Mouse (Mus musculus): ENCODE measurements around the gene Bmi1. TPM values are rescaled to one million over a fixed set of nuclear protein-coding genes. Genes with fewer than 3 reads are reported as not detected.

Gene Bmi1
- total RNA-seq (2021) = 10 to 100 TPM; 66.4 to 70.2 TPM

DNA sequence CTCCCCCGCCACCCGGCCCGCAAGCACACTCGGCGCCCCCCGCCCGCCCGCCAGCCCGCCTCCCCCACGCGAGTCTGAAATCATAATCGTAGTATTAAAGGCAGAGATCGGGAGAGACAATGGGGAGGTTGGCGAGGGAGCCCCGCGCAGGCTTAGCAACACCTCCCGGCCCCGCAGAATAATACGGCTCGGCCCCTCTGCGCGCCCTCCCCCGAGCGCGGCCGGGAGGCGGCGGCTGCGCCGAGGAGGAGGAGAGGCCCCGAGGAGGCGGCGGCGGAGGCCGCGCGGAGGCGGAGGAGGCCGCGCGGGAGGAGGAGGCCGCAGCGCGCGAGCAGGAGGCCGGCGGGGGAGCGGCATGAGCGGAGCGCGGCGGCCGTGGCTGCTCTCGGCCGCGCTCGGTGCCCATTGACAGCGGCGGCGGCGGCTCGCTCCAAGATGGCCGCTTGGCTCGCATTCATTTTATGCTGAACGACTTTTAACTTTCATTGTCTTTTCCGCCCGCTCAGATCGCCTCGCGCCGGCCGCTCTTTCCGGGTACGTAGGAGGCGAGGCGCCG is at the start of gene Bmi1:
Gene Bmi1, plus strand, starts transcription at position 83 of the 556 bp plus-strand sequence.
- peak; percentile 78 to 82 for DNase-seq
- intact Hi-C loops (cut with DNase I) = loop anchor here (2.0 to 5.0 kb wide), 5 partner anchors 90 to 630 kb away; partner anchors contain the start of genes Dnajc1 and Skida1

DNA sequence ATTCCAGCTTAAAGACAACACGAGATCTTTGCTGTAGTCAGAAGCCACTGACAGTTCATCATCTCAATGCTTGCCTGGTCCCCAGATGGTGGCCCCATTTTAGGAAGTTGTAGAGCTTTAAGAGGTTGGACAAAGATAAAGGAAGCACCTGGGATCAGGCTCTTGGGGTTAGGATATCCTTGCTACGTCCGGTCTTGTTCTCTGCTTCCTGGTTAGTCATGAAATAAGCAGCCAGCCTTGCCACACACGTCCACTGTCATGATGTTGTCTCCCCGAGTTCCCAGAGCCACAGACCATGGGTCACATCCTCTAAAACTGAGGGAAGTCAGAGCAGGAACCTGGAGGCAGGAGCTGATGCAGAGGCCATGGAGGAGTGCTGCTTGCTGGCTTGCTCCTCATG is 46.3 kb upstream of the Bmi1 start:
- DNase-seq = no peak
- intact Hi-C loops (cut with DNase I) = no loop called here

DNA sequence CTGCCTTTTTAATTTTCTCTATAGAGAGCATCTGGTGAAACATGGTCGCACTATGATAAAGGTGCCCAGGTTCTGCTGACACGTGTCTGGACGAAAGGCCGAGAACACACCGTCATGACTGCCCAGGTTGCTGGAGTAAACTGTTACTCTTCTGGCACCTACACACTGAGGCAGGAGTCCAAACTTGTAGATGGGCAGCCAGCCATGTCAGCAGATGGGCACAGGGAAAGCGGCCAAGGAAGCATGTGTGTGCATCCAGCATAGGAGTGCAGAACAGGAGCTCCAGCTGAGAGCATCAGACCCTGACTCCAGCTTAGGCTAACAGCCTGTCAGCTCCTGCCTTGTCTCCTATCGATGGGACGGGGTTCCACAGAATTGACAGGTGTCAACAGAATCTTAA is 41.8 kb upstream of the Bmi1 start:
- peak; percentile 66 to 68 for DNase-seq
- intact Hi-C loops (cut with DNase I) = no loop called here

DNA sequence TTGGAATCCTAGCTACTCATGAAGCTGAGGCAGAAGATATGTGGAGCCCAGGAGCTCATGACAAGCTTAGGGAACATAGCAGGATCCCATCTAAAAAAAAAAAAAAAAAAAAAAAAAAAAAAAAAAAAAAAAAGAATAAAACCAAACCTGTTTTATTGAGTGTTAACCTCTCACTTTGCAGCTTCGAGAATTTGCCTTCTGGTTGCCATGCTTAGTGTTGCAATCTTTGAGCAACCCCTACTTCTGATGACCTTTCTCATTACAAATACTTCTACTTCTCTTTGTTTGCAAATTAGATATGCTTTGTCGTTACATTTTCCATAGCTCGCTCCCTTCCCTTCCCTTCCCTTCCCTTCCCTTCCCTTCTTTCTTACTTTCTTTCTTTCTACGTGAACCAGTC is 28.3 kb upstream of the Bmi1 start:
- intact Hi-C loops (cut with DNase I) = no loop called here
- DNase-seq = no peak

DNA sequence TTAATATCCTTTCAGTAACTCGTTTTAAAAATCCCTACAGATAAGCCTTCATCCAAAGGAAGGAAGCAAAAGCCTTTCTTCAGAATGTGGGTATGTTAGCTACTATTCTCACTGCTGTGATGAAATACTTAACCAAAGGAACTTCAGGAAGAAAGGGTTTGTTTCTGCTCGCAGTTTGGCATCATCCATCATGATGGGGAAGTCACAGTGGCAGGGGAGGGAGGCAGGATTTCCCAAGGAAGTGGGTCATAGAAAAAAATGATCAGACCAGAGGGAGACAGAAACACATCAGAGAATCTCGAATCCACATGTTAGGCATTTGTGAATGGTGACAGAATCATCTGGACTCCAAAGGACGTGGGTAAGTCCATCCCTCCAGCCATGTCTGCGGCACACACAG is 22.0 kb upstream of the Bmi1 start:
- no peak for DNase-seq
- intact Hi-C loops (cut with DNase I) = no loop called here

DNA sequence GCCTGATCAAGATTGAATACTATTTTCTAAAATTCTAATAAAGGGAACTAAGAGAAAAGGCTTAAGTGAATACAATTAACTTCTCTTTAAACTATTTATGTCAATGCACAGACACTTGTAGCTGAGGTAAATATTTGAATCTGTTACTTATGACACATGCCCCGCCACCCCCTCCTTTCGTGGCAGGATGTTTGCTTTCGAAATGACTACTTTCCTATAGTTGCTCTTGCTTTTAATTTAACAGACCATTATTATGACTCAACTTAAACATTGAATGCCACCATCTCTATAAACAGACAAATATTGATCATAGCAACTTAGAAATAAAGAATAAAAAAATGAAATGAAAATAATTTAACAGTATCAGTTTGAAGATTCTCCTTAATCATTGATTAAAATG is 12.8 kb upstream of the Bmi1 start:
- no peak for DNase-seq
- intact Hi-C loops (cut with DNase I) = no loop called here

DNA sequence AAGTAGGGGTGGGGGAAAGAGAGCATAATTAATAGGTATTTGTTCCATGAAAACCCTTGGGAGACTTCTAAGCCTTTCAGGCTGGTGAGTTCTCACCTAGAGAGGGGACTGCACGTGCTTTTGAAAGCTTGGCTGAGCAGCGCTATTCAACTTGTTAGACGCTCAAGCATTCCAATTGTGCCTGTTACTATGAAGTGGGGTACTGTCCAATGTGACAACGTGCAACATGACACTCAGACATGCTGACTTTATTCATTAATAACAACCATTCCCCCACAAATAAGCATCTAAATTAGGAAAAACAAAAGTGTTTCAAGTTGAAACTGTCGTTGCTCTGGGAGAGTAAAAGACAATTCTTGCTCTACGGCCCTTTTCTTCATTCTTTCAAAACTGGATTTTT is 5.8 kb upstream of the Bmi1 start:
- intact Hi-C loops (cut with DNase I) = loop anchor here (5.0 kb wide), 1 partner anchor 64 kb away; no protein-coding TSS in a partner anchor

DNA sequence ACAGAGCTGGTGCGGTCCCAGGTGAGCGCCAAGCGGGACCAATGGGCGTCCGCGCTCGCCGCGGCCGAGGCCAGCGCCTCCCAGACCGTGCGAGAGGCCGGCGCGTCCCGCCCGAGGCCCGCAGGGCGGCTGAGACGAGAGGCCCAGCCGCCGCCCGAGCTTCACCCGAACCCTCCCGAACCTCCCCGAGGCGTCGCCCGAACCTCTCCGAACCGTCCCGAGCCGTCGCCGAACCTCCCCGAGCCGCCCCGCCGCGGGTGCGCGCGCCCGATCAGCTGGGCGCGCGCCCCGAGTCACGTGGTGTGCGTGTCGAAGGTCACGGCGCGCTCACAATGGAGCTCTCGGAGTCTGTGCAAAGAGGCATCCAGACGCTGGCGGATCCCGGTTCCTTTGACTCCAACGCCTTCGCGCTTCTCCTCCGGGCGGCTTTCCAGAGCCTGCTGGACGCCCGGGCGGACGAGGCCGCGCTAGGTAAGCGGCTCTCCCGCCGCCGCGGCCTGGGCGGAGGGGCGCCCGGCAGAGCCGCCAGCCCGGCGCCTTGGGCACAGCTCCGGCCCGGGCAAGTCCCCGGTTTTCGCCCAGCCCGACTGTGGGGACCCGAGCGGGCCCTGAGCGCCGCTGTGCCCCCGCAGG is 4.6 kb upstream of the Bmi1 start, which contains the start of gene Commd3:
Gene Commd3, plus strand, starts transcription at position 252 of the 633 bp plus-strand sequence.
- intact Hi-C loops (cut with DNase I) = loop anchor here (2.0 to 5.0 kb wide), 2 partner anchors 65 to 85 kb away; no protein-coding TSS in a partner anchor
- peak; percentile 96 to 98 for DNase-seq

More for the DNA sequence above, 5.8 kb upstream of the Bmi1 start:
- DNase-seq = no peak

DNA sequence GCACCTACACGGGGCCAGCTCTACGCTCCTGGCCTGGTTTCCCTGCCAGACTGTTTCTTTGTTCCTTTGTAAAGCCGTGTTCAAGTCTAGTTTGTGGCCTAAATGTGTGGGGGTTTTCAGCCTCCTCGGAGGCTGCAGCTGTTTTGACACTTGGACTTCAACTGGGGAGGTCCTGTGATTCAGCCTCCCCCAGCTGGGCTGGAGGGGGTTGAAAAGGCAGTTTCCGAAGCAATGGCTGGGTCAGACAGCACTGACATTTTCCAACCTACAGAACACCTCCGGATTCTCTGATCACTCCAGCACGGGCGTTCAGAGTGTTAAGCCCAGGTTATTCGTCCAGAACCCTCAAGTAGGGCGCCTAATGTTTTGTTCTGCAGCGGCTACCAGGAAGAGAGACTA is 4.1 kb upstream of the Bmi1 start:
- DNase-seq = no peak

DNA sequence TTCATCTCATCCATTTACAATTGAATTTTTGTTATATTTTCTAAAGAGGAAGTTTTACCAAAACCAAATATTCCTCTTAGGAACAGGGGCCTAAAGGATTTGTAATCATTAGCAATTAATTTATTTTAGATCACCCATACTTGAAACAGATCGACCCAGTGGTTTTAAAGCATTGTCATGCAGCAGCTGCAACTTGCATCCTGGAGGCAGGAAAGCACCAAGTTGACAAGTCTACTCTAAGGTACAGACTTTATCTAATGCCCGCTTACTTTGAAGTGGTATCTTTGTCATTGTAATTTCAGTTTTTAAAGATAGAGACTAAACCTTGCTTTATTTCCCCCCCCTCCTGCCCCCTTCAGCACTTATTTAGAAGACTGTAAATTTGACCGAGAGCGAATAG is 3.1 kb upstream of the Bmi1 start:
- intact Hi-C loops (cut with DNase I) = loop anchor here (2.0 to 5.0 kb wide), 2 partner anchors 66 to 87 kb away; no protein-coding TSS in a partner anchor
- no peak for DNase-seq

More for the DNA sequence above, 4.1 kb upstream of the Bmi1 start:
- intact Hi-C loops (cut with DNase I) = loop anchor here (2.0 to 5.0 kb wide), 2 partner anchors 65 to 86 kb away; no protein-coding TSS in a partner anchor

DNA sequence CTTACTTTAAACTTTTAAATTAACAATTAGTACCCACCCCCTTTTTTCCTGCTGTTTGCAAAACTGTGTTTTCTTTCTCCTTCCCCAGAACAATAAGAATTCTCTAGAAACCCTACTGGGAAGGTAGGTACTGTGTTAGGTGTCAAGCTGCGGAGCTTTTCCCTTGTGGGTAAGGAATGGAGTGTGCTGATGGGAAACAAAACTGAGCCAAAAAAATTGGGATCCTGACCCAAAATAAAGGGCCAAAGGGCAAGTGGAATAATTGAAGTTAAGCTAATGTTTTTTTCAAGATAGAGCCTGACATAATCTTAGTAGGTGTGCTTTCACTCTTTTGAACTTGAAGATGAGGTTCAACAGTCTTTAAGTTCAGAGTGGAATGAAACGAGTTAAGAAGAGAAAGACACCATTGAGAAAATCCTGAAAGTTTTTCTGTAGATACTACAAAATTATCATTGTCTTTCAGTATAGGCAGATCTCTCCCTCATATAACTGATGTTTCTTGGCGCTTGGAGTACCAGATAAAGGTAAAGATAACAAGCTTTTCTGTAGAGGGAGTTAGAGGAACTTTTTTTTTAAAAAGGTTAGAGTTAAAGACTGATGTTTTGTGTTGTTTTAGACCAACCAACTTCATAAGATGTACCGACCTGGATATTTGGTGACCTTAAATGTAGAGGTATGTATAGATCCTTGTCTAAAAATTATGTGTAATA is 2.5 kb upstream of the Bmi1 start:
- intact Hi-C loops (cut with DNase I) = loop anchor here (5.0 kb wide), 1 partner anchor 67 kb away; no protein-coding TSS in a partner anchor
- DNase-seq = no peak

DNA sequence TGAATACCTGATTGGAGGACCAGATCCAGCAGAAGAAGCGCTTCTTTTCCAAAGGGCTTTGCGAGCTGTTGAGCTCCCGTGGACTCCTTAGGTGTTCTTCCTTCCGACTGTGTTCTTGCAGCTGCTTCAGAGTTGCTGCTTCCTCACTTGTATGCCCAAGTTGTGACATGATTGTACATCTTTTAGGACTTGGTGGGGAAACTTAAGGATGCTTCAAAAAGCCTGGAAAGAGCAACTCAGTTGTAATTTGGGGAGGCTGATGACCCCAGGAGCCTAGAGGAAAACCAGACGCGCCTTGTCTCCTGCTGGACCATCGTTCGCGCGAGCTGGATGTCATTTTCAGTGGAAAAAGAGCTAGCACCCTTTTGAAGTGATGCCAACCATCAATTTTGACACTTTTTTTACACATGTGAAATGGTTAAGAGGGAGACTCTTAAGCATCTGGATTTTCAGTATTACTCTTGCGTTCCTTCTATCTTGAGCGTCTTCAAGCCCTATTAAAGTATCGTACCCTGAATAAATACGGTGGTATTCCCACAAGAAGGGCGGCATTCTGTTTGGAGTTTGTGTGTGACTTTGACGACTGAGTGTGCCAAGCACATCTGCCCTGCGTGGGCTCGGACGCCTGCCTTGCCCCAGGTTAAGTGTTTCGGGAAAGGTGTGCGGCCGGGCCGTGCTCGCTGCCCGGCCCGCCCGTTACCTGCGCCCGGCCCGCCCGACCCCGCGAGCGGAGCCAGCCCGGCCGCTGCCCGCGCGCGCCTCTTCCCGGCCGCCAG is 949 bp upstream of the Bmi1 start:
- DNase-seq = no peak
- intact Hi-C loops (cut with DNase I) = loop anchor here (2.0 to 5.0 kb wide), 5 partner anchors 91 to 629 kb away; partner anchors contain the start of genes Dnajc1 and Skida1

DNA sequence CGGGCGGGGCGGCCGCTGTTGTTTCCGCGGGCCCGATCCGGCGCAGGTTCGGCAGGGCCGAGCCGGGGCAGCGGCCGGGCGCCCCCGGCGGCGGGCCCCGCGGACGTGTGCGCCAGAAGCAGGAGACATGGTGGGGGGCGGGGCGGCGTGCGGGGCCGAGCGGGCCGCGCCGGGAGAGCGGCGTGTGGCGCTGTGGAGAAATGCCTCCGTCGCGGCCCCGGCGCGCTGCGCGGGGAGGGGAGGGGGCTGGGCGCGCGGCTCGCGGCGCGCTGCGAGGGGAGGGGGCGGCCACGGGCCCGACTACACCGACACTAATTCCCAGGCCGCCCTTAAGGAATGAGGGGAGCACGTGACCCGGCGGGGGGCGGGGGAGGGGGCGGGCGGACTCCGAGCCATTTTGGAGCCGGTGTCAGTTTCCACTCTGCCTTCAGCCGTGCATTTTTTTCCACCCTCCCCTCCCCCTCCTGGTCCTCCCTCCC is 322 bp upstream of the Bmi1 start:
- intact Hi-C loops (cut with DNase I) = loop anchor here (2.0 to 5.0 kb wide), 5 partner anchors 90 to 629 kb away; partner anchors contain the start of genes Dnajc1 and Skida1
- DNase-seq = peak in 1 of 2 experiments; percentile 84

DNA sequence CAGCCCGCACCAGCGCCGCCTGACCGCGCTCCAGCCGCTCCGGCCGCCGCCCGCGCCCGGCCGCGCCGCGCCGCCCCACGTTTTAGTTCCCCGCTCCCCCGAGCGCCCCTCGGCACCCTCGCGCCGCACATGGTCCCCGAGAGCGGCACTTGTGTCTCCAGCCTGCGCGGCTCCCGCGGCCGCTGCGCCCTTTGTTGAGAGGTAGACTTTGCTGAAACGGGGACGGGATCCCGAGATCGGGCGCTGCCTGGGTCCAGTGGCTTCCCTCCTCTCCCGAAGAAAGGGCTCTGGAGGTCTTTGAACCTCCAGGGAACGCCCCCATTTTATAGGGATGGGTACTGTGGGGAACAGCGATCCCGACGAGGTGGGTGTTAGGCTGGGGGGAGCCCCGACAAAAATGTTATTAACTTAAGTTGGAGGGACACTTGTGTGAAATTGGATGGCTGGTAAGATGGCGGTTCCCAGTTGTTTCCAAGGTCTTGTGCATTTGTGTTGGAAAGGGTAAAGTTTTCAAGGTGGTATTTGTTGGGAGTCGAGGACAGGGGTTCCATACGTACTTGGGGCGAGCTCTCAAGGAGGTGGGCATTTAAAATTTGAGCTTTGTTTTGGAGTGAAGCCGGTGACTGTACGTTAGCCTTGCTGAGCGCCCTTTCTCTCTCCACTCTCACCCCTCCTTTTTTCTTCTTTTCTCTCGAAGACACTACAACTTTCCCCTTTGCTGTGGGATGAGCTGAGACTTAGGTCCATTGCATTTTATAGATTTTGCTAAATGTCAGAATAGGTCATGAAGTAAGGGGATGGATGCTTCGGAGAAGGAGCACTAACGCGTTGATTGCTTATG is 1.0 kb downstream of the Bmi1 start:
- intact Hi-C loops (cut with DNase I) = loop anchor here (2.0 to 5.0 kb wide), 6 partner anchors 15 to 631 kb away; partner anchors contain the start of genes Dnajc1 and Skida1
- DNase-seq = peak; percentile 70 to 75

DNA sequence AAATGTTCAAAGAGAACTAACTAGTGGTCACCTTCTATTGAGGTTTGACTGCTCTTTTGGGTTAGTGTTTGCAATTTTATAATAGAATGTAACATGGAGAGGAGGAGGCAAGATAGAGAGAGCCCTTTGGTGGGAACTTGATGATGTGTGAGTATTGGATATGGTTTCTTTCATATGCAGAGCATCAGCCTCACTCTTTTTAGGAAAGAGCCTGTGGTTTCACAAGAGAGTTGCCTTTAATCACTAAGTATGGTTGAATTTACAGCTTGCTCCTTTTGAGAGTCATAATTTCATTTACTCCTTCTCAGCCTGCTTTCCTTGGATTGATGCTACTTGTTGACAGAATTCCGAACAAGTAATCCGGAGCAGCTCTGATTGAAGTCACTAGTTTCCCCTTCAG is 2.9 kb downstream of the Bmi1 start:
- DNase-seq = no peak
- intact Hi-C loops (cut with DNase I) = loop anchor here (1.0 to 5.0 kb wide), 6 partner anchors 13 to 651 kb away; partner anchors contain the start of genes Dnajc1 and Skida1

DNA sequence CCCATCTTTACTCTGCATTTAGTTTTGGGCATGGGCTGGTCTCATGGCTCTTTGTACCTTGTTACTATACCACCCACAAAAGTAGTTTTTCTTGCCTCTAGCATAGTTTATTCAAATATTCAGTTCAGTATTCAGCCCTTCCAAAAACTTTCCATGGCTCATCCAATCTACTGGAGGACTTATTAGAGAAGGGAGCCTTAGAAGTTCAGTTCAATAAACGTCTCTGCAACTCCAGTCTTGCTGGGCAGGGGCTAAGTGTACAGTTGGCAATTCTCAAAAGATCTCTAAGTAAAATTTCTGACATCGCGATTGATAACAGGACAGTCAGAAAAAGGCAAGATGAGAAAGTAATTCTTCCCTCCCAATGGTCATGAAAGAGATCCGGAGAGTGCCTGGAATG is 3.7 kb downstream of the Bmi1 start:
- DNase-seq = no peak
- intact Hi-C loops (cut with DNase I) = no loop called here

DNA sequence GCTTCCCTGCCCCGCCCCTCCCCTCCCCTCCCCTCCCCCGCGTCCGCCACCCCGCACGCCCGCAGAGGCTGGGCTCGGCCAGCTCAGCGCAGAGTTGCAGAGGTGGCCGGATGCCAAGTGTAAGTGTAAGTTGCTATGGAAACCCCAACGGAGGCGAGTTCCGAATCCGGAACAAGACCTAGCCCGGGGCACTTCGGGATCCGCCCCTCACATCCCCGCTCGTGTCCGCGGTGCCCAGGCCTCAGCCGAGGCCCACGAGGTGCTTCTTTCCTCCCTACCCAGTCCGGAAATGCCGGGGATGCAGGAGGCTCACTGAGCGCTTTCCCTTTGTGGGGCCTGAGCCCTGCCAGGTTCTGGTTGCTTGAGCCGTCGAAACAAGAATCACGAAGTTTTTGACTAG is 4.1 kb downstream of the Bmi1 start:
- DNase-seq = peak; percentile 61 to 66
- intact Hi-C loops (cut with DNase I) = no loop called here

DNA sequence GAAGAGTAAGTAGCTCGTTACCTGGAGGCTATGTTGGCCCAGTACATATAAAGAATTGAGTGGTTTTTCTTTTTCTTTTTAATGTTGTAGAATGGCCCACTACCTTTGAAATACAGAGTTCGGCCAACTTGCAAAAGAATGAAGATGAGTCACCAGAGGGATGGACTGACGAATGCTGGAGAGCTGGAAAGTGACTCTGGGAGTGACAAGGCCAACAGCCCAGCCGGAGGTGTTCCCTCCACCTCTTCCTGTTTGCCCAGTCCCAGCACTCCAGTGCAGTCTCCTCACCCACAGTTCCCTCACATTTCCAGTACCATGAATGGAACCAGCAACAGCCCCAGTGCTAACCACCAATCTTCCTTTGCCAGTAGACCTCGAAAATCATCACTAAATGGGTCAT is 7.2 kb downstream of the Bmi1 start:
- no peak for DNase-seq
- intact Hi-C loops (cut with DNase I) = no loop called here

DNA sequence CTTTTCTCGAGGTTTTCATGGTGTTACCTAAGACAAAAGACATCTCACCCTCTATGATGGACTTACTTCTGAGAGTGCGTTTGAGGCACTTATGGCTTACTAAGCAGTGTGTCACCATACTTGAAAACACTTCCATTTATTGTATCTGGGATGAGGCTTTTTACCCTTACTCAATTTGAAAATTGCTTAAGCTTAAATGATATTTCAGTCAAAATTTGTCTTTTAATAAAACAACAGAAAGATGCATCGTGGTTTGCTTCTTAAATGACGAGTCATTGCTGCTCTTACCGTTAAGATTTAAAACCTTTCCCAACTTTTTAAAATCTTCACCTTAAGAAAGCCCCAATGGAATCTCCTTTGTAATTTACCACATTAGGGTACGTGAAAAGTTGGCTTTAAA is 9.6 kb downstream of the Bmi1 start:
- intact Hi-C loops (cut with DNase I) = no loop called here
- DNase-seq = no peak
